Mouse (Mus musculus) adrenal gland, adult (tissue): ENCODE data around the gene Uts2b.

ENCODE experiments used
- DNase-seq, 2 experiments: peaks; one replicate each; pipeline ENCODE4 v3.0.0; 2022 to 2023; ENCODE audit warnings: low spot score in 1 of 2; ENCODE audit not compliant: inconsistent age in 2 of 2

The Uts2b gene

GRCm38 (mm10) chr16:27370191-27370590 is at the start of gene Uts2b:
TSS of gene Uts2b (minus strand) at chr16:27370239.
- no peak for DNase-seq

GRCm38 (mm10) chr16:27417632-27418031 is 47.6 kb upstream of the Uts2b start:
- DNase-seq = no peak

GRCm38 (mm10) chr16:27416937-27417584 is 47.0 kb upstream of the Uts2b start:
- DNase-seq = no peak

- no peak for DNase-seq
These were observed 34.1 kb upstream of the Uts2b start for GRCm38 (mm10) chr16:27404107-27404506.

GRCm38 (mm10) chr16:27401579-27401978 is 31.5 kb upstream of the Uts2b start:
- DNase-seq = no peak

GRCm38 (mm10) chr16:27399719-27400253 is 29.7 kb upstream of the Uts2b start:
- no peak for DNase-seq

GRCm38 (mm10) chr16:27399026-27399718 is 29.1 kb upstream of the Uts2b start:
- DNase-seq = no peak

- no peak for DNase-seq
These were observed 26.9 kb upstream of the Uts2b start for GRCm38 (mm10) chr16:27396951-27397350.

GRCm38 (mm10) chr16:27395251-27396037 is 25.4 kb upstream of the Uts2b start:
- DNase-seq = no peak

GRCm38 (mm10) chr16:27391845-27392244 is 21.8 kb upstream of the Uts2b start:
- DNase-seq = no peak

- DNase-seq = no peak
These were observed 20.3 kb upstream of the Uts2b start for GRCm38 (mm10) chr16:27390306-27390705.

- peak in 1 of 2 experiments; percentile 63 for DNase-seq
These were observed 19.7 kb upstream of the Uts2b start for GRCm38 (mm10) chr16:27389534-27390282.

GRCm38 (mm10) chr16:27388761-27389451 is 18.9 kb upstream of the Uts2b start, which contains the start of gene Ccdc50:
TSS of gene Ccdc50 (plus strand) at chr16:27388869.
- peak; percentile 87 to 95 for DNase-seq

GRCm38 (mm10) chr16:27387634-27388611 is 17.9 kb upstream of the Uts2b start:
- peak; percentile 12 to 55 for DNase-seq

- DNase-seq = no peak
These were observed 16.9 kb upstream of the Uts2b start for GRCm38 (mm10) chr16:27386850-27387407.

- no peak for DNase-seq
These were observed 15.6 kb upstream of the Uts2b start for GRCm38 (mm10) chr16:27385649-27386048.

GRCm38 (mm10) chr16:27384893-27385603 is 15.0 kb upstream of the Uts2b start:
- no peak for DNase-seq

GRCm38 (mm10) chr16:27382217-27382616 is 12.2 kb upstream of the Uts2b start:
- no peak for DNase-seq
